Mouse (Mus musculus) urinary bladder, postnatal 10 days (tissue): Measurements from ENCODE around the gene Tctex1d4.

Experiments
- DNase-seq: peaks from one replicate; pipeline ENCODE4 v3.0.0; 2022; ENCODE audit warnings: low spot score

The Tctex1d4 gene

GRCm38 (mm10) chr4:117139217-117139612, 12.6 kb downstream of the Tctex1d4 start:
- DNase-seq = no peak

GRCm38 (mm10) chr4:117140613-117141012, 14.0 kb downstream of the Tctex1d4 start:
- no peak for DNase-seq

GRCm38 (mm10) chr4:117143023-117143422, 16.4 kb downstream of the Tctex1d4 start:
- DNase-seq = no peak

- DNase-seq = no peak
Measured at GRCm38 (mm10) chr4:117145248-117145647, 18.7 kb downstream of the Tctex1d4 start.

- peak; percentile 77 for DNase-seq
Measured at GRCm38 (mm10) chr4:117146176-117146575, 19.6 kb downstream of the Tctex1d4 start.

GRCm38 (mm10) chr4:117148047-117148713, 21.6 kb downstream of the Tctex1d4 start:
- no peak for DNase-seq

- DNase-seq = no peak
Measured at GRCm38 (mm10) chr4:117148815-117149214, 22.2 kb downstream of the Tctex1d4 start.

GRCm38 (mm10) chr4:117149291-117150211, 23.0 kb downstream of the Tctex1d4 start:
- DNase-seq = no peak

GRCm38 (mm10) chr4:117150212-117150733, 23.7 kb downstream of the Tctex1d4 start:
- no peak for DNase-seq

GRCm38 (mm10) chr4:117151416-117151815, 24.8 kb downstream of the Tctex1d4 start:
- no peak for DNase-seq

- DNase-seq = no peak
Measured at GRCm38 (mm10) chr4:117152714-117153113, 26.1 kb downstream of the Tctex1d4 start.

GRCm38 (mm10) chr4:117155020-117155791, 28.6 kb downstream of the Tctex1d4 start:
- DNase-seq = no peak

GRCm38 (mm10) chr4:117155792-117156355, 29.3 kb downstream of the Tctex1d4 start, which contains the start of gene Rps8:
Rps8 (minus strand) TSS chr4:117156243.
- peak; percentile 33 for DNase-seq

- no peak for DNase-seq
Measured at GRCm38 (mm10) chr4:117156372-117156771, 29.8 kb downstream of the Tctex1d4 start.

- no peak for DNase-seq
Measured at GRCm38 (mm10) chr4:117159666-117160065, 33.1 kb downstream of the Tctex1d4 start.

- DNase-seq = no peak
Measured at GRCm38 (mm10) chr4:117161183-117161582, 34.6 kb downstream of the Tctex1d4 start.

- DNase-seq = no peak
Measured at GRCm38 (mm10) chr4:117169936-117170335, 43.3 kb downstream of the Tctex1d4 start.
